ENCODE assay signal across 18 mouse cellular contexts in genomic region chr2:113693324-113693723, GRCm38 (mm10).
DNase-seq lines count a peak whose midpoint lies in the region; ATAC-seq lines count a peak whose summit lies in the region.
"Had no signal": no experiment of that assay in that cellular context is flagged by ENCODE, and none has a peak within 500 bp of the region (broad histone marks: within the 10 kb centered on the region; RNA-seq: fewer than 3 reads in every experiment).

No protein-coding gene starts in this region.

- no peak overlapping the region for H3K9ac ChIP-seq in neural tube, embryonic 14.5 days (replicated peaks; ENCODE audit: low read depth, low read length)
- H3K9ac ChIP-seq: liver, embryonic 14.5 days; stomach, embryonic 15.5 days had no signal

- no peak overlapping the region for H3K27ac ChIP-seq in neural tube, embryonic 14.5 days (ENCODE audit: low read depth, low read length)
- H3K27ac ChIP-seq: embryonic facial prominence, embryonic 10.5 days; liver, embryonic 14.5 days; midbrain, embryonic 10.5 days; stomach, embryonic 15.5 days had no signal

- no peaks in the 10 kb centered on the region for H3K9me3 ChIP-seq in neural tube, embryonic 14.5 days (ENCODE audit: control insufficient read depth, low read length)
- H3K9me3 ChIP-seq: embryonic facial prominence, embryonic 10.5 days; midbrain, embryonic 10.5 days; stomach, embryonic 15.5 days had no signal

- H3K36me3 ChIP-seq in neural tube, embryonic 14.5 days (ENCODE audit: control insufficient read depth, insufficient read depth, low read length): no peaks in the 10 kb centered on the region
- H3K36me3 ChIP-seq: embryonic facial prominence, embryonic 10.5 days; midbrain, embryonic 10.5 days; stomach, embryonic 15.5 days had no signal

- H3K4me3 ChIP-seq in neural tube, embryonic 14.5 days (ENCODE audit: low read depth, low read length): no peak overlapping the region
- H3K4me3 ChIP-seq: embryonic facial prominence, embryonic 10.5 days; erythroblast, embryonic 14.5 days; midbrain, embryonic 10.5 days; stomach, embryonic 15.5 days had no signal

- H3K4me1 ChIP-seq in neural tube, embryonic 14.5 days (ENCODE audit: control insufficient read depth, insufficient read depth, low read length): peaks cover 5% of the 10 kb centered on the region; the same call in 1 of the 2 replicates
- H3K4me1 ChIP-seq: midbrain, embryonic 10.5 days; stomach, embryonic 15.5 days had no signal

- 7% methylated on average over 6 of the region's 6 CpGs for WGBS in neural tube, embryonic 14.5 days

- no peaks in the 10 kb centered on the region for H3K27me3 ChIP-seq in neural tube, embryonic 14.5 days (ENCODE audit: control insufficient read depth, insufficient read depth, low read length)
- H3K27me3 ChIP-seq: CH12.LX; stomach, embryonic 15.5 days had no signal

- no peak overlapping the region for H3K4me2 ChIP-seq in neural tube, embryonic 14.5 days (ENCODE audit: low read depth, low read length)
- H3K4me2 ChIP-seq: stomach, embryonic 15.5 days had no signal

- ATAC-seq in neural tube, embryonic 14.5 days (ENCODE audit: low read depth): peak; percentile 36; the same call in 1 of the 2 replicates
- no peak for ATAC-seq in megakaryocyte-erythroid progenitor cell, adult 5-6 weeks (replicated peaks; ENCODE audit: low FRiP score, low TSS enrichment, poor library complexity, severe bottlenecking)

- peak; percentile 27 for DNase-seq in embryo, embryonic 11 days
- DNase-seq in embryo, embryonic 10 days (ENCODE audit: low spot score): no peak
- peak; percentile 4 to 6 for DNase-seq in kidney, postnatal 4 days
- no peak for DNase-seq in kidney, postnatal 14 days
- DNase-seq in forelimb bud, embryonic 11.5 days (ENCODE audit: low read depth, low spot score): peak; percentile 70
- DNase-seq in lung, postnatal 14 days: no peak
- DNase-seq: adrenal gland, postnatal 10 days; cerebellum, adult 9-10 months; kidney, adult 8-10 months; lung, postnatal 10 days had no signal

Comparison
In these comparisons a context has a peak if more than half of its experiments do, and no peak if none do; other contexts are left out.
1. DNase-seq: peak in embryo, embryonic 11 days (single experiment), kidney, postnatal 4 days (2 of 2) and forelimb bud, embryonic 11.5 days (single experiment); none in embryo, embryonic 10 days (single experiment), kidney, postnatal 14 days (single experiment) and lung, postnatal 14 days (single experiment).